Mouse (Mus musculus): ENCODE data around the gene Arpc1b.
"Not testable (repeated sequence)": the region's sequence is repeated elsewhere in the genome, so short reads cannot be mapped to it uniquely, and the experiment has no call there.

The Arpc1b gene

DNA sequence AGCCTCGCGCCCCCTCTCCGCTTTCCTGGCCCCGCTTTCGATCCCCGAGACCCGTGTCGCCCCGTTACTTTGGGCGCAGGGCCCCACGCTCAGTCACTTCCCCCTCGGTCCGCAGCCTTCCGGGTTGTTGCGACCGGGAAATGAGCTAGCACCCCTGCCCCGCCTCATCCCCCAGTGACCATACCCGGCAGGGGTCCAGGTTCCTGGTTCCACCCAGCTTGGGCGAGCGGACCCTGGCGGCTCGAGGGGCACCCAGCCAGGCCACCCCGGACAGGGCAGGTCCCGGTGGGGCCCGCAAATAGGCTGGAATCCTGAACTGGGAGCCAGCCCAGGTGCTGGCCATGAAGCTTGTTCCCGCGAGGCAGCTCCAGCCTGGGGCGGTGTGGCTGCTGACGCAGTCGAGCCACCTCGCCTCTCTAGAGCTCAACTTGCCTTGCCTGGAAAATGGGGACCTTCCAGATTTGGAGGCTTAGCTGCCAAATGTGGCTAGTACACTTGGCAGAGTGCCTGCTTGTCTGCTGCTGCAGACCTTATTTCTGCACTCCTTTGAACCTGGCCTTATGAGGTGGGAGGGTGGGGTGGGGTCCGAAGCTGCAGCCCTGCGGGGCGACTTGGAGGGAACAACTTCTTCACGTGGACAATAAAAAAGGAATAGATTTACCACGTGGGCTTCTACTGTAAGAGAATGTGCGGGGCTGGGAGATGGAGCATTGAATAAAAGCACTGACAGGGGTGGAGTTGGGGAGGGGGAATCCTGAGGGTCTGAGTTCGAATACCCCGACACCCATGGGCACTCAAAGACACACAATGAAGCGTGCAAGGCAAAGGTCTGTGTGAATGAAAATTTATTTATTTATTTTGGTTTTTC is 825 bp downstream of the Arpc1b start:
- DNase-seq (ENCODE audit: low spot score in 2 of 2) = peak; percentile 70 to 75

DNA sequence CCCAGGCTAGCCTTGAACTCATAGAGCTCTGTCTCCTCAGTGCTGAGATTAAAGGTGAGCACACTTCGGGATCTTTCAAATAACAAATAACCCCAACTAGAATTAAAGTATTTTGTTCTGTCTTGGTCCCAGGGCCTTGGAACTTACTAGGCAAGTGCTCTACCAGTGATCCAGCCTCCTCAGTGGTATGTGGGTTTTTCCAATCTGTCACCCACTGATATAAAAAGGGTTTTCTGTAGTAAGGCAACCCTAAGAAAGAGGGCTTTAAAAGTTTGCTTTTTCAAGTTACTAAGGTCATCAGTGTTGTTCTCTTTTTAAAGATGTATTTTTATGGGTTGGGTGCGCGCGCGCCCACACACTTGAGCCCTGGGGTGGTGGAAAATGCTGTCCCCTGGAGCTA is 1.7 kb downstream of the Arpc1b start:
- DNase-seq (ENCODE audit: low spot score in 2 of 2) = no peak

DNA sequence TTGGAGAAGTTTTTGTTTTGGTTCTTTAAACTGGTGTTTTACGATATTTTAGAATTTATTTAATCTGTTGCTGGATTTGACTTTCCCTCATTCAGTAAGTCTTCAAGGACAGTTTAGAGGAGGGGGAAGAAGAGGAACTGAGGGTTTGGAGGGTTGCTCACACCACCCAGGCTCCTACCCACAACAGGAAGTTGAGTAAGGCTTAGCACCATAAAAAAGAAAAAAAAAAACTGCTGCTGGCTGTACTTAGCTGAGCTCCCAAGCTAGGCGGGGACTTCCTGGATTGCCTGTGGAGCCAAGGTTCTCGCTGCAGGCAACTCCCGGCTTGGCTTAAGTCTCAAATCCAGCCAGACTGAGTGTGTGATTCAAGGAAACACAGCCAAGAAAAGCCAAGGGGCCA is 2.3 kb downstream of the Arpc1b start:
- peak in 1 of 2 experiments; percentile 68 for DNase-seq (ENCODE audit: low spot score in 2 of 2)

DNA sequence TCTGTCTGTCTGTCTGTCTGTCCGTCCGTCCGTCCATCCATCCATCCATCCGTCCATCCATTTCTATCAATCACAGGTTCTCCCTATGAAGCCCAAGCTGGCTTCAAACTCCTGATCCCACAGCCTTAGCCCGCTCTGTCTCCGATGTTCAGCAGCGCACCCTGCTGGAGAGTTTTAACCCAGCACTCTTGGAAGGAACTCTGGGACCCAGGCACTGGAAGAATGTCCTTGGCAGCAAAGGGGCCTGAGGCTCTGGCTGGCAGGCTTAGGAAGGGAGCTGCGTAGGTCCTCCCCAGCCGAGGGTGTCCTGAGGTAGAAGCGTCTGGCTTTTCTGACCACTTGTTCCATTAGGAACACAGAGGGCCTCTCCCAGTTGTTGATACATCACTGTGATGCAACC is 2.9 kb downstream of the Arpc1b start:
- peak; percentile 58 to 77 for DNase-seq (ENCODE audit: low spot score in 2 of 2)

DNA sequence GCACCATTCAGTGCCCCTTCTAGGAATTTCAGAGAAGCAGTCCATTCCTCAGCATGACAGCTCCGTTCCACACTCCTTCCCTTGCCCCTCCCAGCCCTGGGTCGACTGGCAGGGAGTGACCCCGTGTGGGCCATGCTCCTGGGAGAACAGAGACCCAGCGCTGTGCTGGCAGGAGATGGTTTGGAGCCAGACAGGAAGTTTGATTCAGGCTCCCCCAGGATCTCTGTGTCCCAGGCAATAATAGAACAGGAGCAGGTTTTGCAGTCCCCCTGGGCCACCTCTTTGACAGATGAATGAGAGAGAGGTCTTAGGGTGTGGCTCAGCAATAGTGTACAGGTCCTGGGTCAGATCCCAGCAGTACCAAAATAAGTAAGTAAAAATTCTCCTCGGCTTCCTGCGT is 4.0 kb downstream of the Arpc1b start:
- no peak for DNase-seq (ENCODE audit: low spot score in 2 of 2)

DNA sequence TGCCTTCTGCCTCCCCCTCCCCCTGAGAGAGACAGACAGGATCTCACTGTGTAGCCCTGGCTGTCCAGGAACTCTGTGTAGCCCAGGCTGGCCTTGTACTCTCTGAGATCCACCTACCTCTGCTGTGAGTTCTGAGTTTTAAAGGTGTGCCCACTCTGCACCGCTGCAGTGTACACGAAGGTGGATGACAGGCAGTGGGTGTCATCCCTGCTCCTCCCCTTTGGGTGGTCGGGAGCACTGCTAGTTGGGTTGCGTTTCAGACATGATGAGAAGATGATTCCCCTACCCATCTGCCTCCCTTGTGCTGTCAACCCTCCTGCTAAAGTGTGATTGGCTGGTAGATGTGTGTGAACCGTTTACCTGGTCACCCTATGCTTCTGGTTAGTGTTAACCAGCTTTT is 4.4 kb downstream of the Arpc1b start:
- no peak for DNase-seq (ENCODE audit: low spot score in 2 of 2)

DNA sequence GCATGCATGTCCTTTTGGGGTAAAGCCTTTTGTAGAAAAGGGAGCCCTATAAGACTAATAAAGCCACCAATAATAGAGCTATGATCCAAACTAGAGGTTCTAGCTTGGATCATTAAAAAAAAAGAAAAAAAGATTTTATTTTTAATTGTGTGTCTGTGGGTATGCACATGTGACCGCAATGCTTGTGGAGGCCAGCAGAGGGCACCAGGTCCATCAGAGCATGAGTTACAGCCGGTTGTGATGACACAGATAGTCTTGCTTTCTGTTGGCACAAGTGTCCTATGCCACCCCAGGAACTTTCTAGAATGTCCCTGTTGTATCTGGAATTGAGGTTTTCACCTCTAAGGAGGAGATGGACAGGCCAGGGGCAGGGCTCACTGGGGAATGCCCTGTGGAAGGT is 5.4 kb downstream of the Arpc1b start:
- no peak for DNase-seq (ENCODE audit: low spot score in 2 of 2)

DNA sequence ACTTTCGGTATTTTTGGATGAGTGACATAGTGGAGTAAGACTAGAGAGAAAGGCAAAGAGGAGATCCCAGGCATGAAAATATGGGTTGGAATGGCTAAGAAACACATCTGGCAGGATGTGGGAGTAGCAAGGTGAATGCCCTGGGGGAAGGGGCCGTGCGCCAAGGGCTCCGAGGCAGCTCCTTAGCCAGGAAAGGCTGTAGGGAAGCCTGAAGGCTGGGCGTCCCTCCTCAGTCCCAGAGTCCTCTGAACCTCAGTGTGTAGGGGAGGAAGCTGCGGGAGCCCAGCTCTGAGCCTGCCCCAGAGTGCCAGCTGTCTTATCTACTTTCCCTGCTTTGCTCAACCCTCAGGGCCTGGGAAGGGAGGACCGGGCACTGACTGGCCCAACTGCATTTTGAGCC is 6.9 kb downstream of the Arpc1b start:
- no peak for DNase-seq (ENCODE audit: low spot score in 2 of 2)

DNA sequence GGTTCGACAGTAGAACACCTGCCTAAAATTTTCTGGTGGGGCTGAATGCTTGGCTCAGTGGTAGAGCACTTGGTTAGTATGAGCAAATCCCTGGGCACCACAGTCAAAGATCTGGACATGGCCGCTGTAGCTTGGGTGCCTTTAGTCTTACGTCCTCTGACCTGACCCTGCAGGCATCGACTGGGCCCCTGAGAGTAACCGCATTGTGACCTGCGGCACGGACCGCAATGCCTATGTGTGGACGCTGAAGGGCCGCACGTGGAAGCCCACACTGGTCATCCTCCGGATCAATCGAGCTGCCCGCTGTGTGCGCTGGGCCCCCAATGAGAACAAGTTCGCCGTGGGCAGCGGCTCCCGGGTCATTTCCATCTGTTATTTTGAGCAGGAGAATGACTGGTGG is 9.4 kb downstream of the Arpc1b start:
- no peak for DNase-seq (ENCODE audit: low spot score in 2 of 2)

DNA sequence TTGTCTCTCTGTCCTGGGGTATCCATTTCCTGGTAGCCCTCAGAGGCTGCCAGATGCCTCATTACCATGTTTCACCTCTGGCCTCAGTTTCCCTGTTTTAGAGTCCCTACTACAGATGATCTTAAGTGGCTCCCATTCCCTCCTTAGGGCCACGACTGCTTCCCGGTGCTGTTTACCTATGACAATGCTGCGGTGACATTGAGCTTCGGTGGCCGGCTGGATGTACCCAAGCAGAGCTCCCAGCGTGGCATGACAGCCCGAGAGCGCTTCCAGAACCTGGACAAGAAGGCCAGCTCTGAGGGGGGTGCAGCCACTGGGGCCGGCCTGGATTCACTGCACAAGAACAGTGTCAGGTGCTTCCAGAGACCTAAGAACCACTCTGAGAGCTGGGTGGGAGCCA is 12.6 kb downstream of the Arpc1b start:
- no peak for DNase-seq (ENCODE audit: low spot score in 2 of 2)

DNA sequence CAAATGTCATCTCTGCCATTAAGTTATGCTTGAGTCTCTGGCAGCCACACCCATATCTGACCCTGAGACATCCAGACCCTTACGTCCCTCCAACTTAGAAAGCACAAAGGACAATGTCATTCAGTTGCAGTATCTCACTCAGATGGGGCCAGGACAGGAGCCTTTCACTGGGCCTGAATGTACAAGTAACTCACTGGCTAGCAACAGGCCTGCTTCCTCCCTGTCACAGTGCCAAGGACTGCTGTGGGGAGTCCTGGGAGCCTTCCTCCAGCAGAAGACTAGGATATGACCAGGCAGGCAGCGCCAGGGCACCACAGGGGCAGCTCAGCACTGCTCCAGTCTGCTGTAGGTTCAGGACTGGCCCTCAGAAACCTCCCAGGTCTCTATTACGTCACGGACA is 15.1 kb downstream of the Arpc1b start:
- DNase-seq (ENCODE audit: low spot score in 2 of 2) = no peak

DNA sequence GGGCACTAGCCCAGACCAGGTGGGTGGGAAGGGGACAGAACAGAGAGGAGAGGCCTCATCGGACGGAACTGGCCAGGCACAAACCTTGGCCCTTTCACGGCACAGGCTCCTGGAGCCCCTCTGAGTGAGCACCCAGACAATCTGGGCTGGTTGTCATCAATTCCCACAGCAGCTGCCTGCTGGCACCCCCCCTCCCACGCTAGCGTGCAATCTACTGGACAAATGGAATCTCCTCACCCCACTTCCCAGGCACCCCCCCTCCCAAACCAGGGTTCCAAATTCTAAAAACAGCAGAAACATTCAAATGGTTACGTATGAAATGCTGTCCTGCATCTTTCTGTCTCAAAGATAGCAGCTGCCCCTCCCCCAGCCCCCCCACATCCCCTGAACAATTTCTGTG is 15.8 kb downstream of the Arpc1b start:
- not testable (repeated sequence) for DNase-seq (ENCODE audit: low spot score in 2 of 2)

DNA sequence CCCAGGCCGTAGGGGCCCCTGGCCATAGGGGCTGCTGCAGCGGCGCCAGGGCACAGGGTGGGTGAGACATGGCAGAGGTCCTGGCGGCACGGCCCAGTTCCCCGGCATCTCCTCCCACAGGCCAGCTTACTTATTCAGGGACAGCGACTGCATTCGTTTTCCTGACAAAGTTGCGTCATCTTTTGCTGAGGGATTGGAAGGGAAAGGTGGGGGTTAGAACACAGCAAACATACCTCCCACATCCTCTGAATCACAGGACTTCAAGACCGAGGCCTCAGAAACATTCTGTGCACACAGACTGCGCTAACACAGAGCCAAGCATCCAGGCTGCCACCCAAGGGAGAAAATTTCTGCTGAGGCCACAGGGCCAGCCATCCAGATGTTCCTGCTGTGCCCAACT is 16.2 kb downstream of the Arpc1b start:
- DNase-seq (ENCODE audit: low spot score in 2 of 2) = no peak

DNA sequence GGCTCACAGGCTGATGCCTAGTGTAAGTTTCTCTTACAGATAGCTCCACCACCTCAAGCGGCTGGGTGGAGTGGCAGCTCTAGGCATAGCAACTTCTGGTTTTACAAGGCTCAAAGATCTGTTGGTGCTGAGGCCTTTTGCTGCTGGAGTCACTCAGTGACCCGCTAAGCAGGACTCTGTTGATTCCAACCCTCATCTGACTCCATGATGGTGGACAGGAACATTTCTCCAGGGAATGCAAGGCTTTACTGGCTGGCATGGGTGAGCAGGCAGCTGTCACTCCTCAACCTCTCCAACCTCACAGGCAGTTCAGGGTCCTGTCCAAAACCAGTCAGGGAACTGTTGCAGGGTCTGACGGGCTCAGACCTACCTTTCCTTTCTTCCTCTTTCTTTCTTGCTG is 17.0 kb downstream of the Arpc1b start:
- no peak for DNase-seq (ENCODE audit: low spot score in 2 of 2)

DNA sequence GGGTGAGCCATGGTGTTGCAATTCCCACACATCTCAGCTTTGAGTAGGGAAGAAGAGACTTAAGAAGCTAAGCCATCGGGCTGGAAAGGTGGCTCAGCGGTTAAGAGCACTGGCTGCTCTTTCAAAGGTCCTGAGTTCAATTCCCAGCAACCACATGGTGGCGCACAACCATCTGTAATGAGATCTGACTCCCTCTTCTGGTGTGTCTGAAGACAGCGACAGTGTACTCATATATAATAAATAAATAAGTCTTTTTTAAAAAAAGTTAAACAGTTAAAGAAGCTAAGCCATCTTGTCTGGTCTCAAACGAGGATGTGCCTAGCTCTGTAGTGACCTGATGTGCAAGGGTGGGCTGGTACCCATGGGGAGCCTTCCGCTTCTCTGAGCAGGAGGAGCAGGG is 19.3 kb downstream of the Arpc1b start:
- not testable (repeated sequence) for DNase-seq (ENCODE audit: low spot score in 2 of 2)

DNA sequence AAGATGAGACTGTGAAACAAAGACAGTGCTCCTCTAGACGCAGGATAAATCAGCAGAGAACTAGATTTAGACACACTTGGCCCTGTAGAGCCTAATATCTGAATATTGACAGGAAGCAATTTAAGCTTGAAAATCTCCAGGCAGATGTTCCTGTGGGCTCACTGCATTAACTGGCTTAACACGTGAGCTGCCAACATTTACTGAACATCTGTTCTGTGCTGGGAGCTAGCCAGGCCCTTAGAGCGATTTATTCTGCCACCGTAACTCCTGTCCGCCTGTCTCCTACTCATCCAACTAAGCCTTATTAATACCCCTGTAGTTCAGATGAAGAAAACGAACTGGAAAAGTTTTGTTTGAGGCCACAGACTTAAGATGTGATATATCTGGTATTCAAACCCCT is 24.8 kb downstream of the Arpc1b start:
- DNase-seq (ENCODE audit: low spot score in 2 of 2) = no peak

DNA sequence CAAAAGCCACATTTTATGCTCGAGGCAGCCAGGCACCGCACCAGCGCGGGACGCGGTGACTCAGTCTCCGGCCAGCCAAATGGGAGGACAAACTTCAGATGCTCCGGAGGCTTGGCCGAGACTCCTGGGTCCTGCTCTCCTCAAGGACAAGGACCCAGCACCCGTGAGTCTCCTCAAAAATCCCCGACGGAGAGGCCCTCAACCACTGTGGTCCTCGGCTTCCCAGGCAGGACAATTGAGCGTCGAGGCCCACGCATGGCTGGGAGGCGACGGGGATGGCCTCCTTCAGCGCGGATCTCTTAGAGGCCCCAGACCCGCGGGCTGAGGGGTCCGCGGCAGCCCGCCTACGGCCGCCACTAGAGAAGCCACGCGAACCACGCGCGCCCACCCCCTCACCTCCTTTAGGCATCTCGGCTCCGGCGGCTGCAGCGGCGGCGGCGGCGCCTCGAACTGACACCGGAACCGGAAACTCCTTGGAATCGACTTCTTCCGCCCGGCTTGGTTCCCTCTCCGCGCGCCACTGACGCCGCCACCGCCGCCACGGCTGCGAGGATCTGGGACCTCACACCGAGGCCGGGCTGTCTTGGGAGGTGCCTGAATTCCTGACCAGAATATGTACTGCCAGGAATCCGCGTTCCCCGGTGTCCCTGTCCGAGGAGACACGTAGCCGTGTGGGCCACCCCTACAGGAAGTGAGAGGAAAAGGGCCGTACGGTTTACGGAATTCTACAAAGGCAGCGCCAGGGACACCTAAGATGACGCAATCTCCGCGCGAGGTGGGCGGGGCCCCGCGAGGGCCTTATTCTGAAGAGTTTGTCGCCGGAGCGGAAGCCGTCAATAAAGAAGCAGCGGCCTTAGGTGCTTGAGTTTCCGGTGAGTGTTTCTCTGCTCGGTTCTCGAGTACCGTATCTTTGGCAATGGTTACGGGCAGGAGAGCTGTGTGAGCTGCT is 25.8 kb downstream of the Arpc1b start, which contains the start of the genes Pdap1 and Bud31:
Gene Pdap1 (minus strand): TSS at position 668 of the 949 bp plus-strand sequence.
Gene Bud31 (plus strand): TSS at position 792 of the 949 bp plus-strand sequence.
- peak; percentile 92 to 96 for DNase-seq (ENCODE audit: low spot score in 2 of 2)

DNA sequence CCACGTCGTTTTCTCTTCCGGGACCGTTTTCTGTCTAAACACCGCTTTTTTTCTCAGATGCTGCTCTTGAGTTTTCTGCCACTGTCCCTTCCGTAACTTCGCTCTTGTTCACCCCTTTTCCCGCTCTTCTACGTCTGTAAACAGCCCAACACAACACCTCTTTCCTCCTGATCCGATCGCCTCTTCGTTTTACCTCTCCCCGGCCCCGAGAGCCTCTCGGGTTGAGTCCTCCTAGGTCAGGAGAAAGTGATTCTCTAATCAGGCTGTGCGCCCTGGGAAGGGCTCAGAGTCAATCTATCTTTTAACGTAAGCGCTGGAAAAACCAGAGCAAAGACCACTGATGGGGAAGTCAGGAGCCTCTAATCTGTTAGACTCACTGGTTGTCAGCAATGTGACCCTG is 26.6 kb downstream of the Arpc1b start:
- DNase-seq (ENCODE audit: low spot score in 2 of 2) = no peak

DNA sequence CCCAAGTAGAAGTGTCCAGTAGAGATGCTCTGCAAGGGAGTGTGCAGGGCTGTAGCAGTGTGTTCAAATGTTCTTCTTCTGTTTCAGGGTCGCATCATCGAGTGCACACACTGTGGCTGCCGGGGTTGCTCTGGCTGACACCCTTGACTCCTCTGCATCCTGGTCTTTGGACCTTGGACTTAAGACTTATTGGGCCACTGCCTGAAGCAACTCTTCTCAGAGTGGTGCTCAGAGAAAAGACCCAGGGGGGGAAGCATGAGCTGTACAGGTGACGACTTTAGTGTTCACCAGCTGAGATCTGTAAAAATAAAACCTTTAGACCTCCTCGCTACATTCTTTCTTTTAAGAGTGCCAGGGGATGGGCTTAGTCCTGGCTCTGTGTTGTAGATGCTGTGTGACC is 33.7 kb downstream of the Arpc1b start:
- no peak for DNase-seq (ENCODE audit: low spot score in 2 of 2)

DNA sequence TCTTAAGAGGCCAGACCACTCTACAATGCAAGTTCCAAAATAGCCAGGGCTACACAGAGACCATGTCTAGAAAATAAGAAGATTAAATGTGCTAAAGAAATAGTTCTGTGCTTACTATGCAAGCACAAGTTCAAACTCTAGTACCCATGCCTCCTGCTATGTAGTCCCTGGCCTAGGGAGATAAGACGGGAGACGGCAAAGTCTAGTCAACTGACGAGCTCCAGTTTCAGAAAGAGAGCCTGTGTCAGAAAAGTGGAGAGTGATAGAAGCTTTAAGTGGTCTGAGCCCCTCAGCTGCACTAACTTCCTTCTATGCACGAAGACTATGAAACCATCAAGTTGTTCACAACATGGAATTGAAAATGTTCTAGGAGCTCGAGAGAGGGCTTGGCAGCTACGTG is 35.3 kb downstream of the Arpc1b start:
- no peak for DNase-seq (ENCODE audit: low spot score in 2 of 2)

DNA sequence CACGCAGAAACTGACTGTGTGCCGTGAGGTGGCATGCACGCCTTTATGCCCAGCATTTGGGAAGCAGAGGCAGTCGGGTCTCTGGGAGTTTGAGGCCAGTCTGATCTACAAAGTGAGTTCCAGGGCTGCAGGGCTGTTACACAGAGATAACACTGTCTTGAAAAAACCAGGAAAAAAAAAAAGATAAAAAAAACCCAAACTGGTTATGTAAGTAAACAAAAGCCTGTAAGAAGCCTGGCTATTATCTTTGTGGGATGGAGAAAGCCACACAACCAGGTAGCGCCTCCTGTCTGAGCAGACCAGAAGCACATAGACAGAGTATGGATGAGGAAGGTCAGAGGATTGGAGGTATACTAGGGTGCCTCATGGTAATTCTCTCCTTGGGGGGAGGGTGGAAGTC is 38.7 kb downstream of the Arpc1b start:
- DNase-seq (ENCODE audit: low spot score in 2 of 2) = no peak

DNA sequence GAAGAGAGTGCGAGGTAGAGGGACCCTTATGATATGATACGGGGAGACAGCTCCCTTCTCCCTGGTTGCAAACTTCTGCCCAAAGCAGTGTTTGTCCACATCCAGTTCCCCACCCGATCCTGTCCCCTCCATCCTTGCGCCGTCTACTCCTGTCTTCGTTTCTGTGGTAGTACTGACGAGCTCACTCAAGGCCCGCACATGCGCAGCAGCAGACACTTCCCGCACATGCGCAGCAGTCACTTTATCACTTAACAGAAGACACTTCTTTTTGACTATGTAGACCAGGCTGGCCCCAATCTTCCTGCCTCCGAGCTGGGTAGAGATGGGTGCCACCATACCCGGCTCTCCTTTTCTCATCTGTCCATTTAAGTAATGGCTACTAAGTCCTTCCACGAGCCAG is 47.3 kb downstream of the Arpc1b start:
- DNase-seq (ENCODE audit: low spot score in 2 of 2) = no peak

DNA sequence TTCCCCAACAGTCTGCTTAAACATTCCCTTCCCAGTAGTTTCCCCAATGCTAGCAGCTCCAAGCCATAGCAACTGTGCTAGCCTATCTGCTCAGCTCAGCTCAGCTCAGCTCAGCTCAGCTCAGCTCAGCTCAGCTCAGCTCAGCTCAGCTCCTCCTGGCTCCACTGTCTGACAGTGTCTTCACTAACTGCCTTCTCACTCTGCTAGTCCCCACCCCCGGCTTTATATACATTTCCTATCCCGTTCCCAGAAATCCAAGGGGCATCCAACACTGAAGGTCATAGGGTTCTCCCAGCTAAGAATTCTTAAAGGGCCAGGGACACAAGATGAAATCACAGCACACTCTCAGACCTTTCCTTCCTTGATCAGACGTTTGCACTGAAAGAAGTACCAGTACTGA is 50.7 kb downstream of the Arpc1b start:
- no peak for DNase-seq (ENCODE audit: low spot score in 2 of 2)
